Mouse (Mus musculus) liver, adult 2 months (tissue): ENCODE measurements around the gene Cd300lf.

Experiments
- CTCF ChIP-seq: fragments of 200-500 bp; IDR thresholded peaks from 2 replicates; pipeline ENCODE4 v1.5.1; 2011; ENCODE audit warnings: low read depth, low read length, control low read depth
- POLR2A ChIP-seq: fragments of 200-500 bp; IDR thresholded peaks from 2 replicates; pipeline ENCODE4 v1.6.1; 2011; ENCODE audit warnings: low read length, control low read depth; ENCODE audit not compliant: insufficient read depth; ENCODE audit errors: extremely low read depth

DNA sequence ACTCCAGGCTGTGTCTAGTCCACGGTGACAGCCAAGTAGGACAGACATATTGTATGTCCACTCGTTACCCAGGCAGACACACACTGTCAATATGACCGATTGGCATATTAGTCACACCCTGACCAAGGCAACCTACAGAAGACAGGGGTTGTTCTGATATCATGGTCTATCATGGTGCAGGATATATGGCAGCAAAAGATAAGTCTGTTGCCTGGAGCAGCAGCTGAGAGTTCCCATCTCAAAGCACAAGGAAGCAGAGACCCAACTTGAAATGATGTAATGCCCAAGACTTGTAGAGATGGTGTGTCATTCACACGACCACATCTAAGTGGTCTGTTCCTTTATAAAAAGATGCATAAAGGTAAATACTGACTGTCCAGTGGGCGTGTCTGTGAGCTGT is 55.1 kb downstream of the Cd300lf start:
- no peak for TF ChIP-seq CTCF
- no peak for TF ChIP-seq POLR2A
